Mouse (Mus musculus): ENCODE results near the gene Hsph1. TPM values are rescaled to one million over a fixed set of nuclear protein-coding genes. Genes with fewer than 3 reads are reported as not detected.

Gene Hsph1
- polyA plus RNA-seq, 1 experiment from 2014 or later, result 56.0 TPM

- Histone ChIP-seq H3K9me3 (ENCODE audit: control insufficient read depth, low read length) (no peaks in the 10 kb centered on the region), H3K4me1 (replicated peaks; ENCODE audit: control insufficient read depth, insufficient read depth, low read length) (no peaks in the 10 kb centered on the region; the same call in 1 of the 2 replicates), H3K4me2 (ENCODE audit: low read length) (no peak overlapping the region), H3K9ac (ENCODE audit: low read length) (no peak overlapping the region), H3K36me3 (ENCODE audit: control insufficient read depth, insufficient read depth, low read length) (no peaks in the 10 kb centered on the region), H3K4me3 (ENCODE audit: low read depth, low read length) (no peak overlapping the region), H3K27ac (ENCODE audit: low read depth) (no peak overlapping the region), H3K27me3 (replicated peaks; ENCODE audit: control insufficient read depth, insufficient read depth, low read length) (no peaks in the 10 kb centered on the region)
- ATAC-seq (replicated peaks; ENCODE audit: low FRiP score, low TSS enrichment, low read depth), result no peak
- no peak for DNase-seq (ENCODE audit: low spot score)
- 54% methylated on average over 4 of the region's 4 CpGs for WGBS
These were observed 12.0 kb upstream of the Hsph1 start for GRCm38 (mm10) chr5:149648196-149648595.

GRCm38 (mm10) chr5:149647367-149648115, 11.4 kb upstream of the Hsph1 start:
- no peaks in the 10 kb centered on the region for H3K9me3 ChIP-seq (ENCODE audit: control insufficient read depth, low read length)
- 69% methylated on average over 8 of the region's 8 CpGs for whole genome bisulfite sequencing
- no peak for DNase-seq (ENCODE audit: low spot score)
- no peaks in the 10 kb centered on the region; the same call in 1 of the 2 replicates for H3K4me1 ChIP-seq (replicated peaks; ENCODE audit: control insufficient read depth, insufficient read depth, low read length)
- no peak overlapping the region for H3K9ac ChIP-seq (ENCODE audit: low read length)
- no peak overlapping the region for H3K4me2 ChIP-seq (ENCODE audit: low read length)
- ATAC-seq (replicated peaks; ENCODE audit: low FRiP score, low TSS enrichment, low read depth), result no peak
- no peaks in the 10 kb centered on the region for H3K36me3 ChIP-seq (ENCODE audit: control insufficient read depth, insufficient read depth, low read length)
- no peak overlapping the region for H3K4me3 ChIP-seq (ENCODE audit: low read depth, low read length)
- H3K27ac ChIP-seq (ENCODE audit: low read depth), result no peak overlapping the region
- no peaks in the 10 kb centered on the region for H3K27me3 ChIP-seq (replicated peaks; ENCODE audit: control insufficient read depth, insufficient read depth, low read length)

- Histone ChIP-seq H3K4me3 (ENCODE audit: low read depth, low read length) (no peak overlapping the region), H3K27me3 (replicated peaks; ENCODE audit: control insufficient read depth, insufficient read depth, low read length) (no peaks in the 10 kb centered on the region), H3K36me3 (ENCODE audit: control insufficient read depth, insufficient read depth, low read length) (no peaks in the 10 kb centered on the region), H3K27ac (ENCODE audit: low read depth) (no peak overlapping the region), H3K9ac (ENCODE audit: low read length) (no peak overlapping the region), H3K9me3 (ENCODE audit: control insufficient read depth, low read length) (no peaks in the 10 kb centered on the region), H3K4me2 (ENCODE audit: low read length) (no peak overlapping the region), H3K4me1 (replicated peaks; ENCODE audit: control insufficient read depth, insufficient read depth, low read length) (no peaks in the 10 kb centered on the region)
- no peak for DNase-seq (ENCODE audit: low spot score)
- WGBS, result 77% methylated on average over 11 of the region's 11 CpGs
- ATAC-seq (replicated peaks; ENCODE audit: low FRiP score, low TSS enrichment, low read depth), result no peak
These were observed 6.8 kb upstream of the Hsph1 start for GRCm38 (mm10) chr5:149642783-149643509.

GRCm38 (mm10) chr5:149642366-149642765, 6.2 kb upstream of the Hsph1 start:
- Histone ChIP-seq H3K9ac (ENCODE audit: low read length) (no peak overlapping the region), H3K4me1 (replicated peaks; ENCODE audit: control insufficient read depth, insufficient read depth, low read length) (peaks cover 1% of the 10 kb centered on the region; the same call in 1 of the 2 replicates), H3K27ac (ENCODE audit: low read depth) (no peak overlapping the region), H3K27me3 (replicated peaks; ENCODE audit: control insufficient read depth, insufficient read depth, low read length) (no peaks in the 10 kb centered on the region), H3K36me3 (ENCODE audit: control insufficient read depth, insufficient read depth, low read length) (no peaks in the 10 kb centered on the region), H3K4me3 (ENCODE audit: low read depth, low read length) (no peak overlapping the region), H3K9me3 (ENCODE audit: control insufficient read depth, low read length) (no peaks in the 10 kb centered on the region), H3K4me2 (ENCODE audit: low read length) (no peak overlapping the region)
- WGBS, result 55% methylated on average over 6 of the region's 6 CpGs
- DNase-seq (ENCODE audit: low spot score) (no peak), ATAC-seq (replicated peaks; ENCODE audit: low FRiP score, low TSS enrichment, low read depth) (no peak)

- no peak overlapping the region for H3K4me3 ChIP-seq (ENCODE audit: low read depth, low read length)
- no peak overlapping the region for H3K9ac ChIP-seq (ENCODE audit: low read length)
- peaks cover 4% of the 10 kb centered on the region; the same call in 1 of the 2 replicates for H3K4me1 ChIP-seq (replicated peaks; ENCODE audit: control insufficient read depth, insufficient read depth, low read length)
- H3K27me3 ChIP-seq (replicated peaks; ENCODE audit: control insufficient read depth, insufficient read depth, low read length), result no peaks in the 10 kb centered on the region
- H3K36me3 ChIP-seq (ENCODE audit: control insufficient read depth, insufficient read depth, low read length), result no peaks in the 10 kb centered on the region
- ATAC-seq (replicated peaks; ENCODE audit: low FRiP score, low TSS enrichment, low read depth) (no peak), DNase-seq (ENCODE audit: low spot score) (no peak)
- no peak overlapping the region for H3K27ac ChIP-seq (ENCODE audit: low read depth)
- no peak overlapping the region for H3K4me2 ChIP-seq (ENCODE audit: low read length)
- WGBS, result 80% methylated on average over 8 of the region's 8 CpGs
- no peaks in the 10 kb centered on the region for H3K9me3 ChIP-seq (ENCODE audit: control insufficient read depth, low read length)
These were observed 5.2 kb upstream of the Hsph1 start for GRCm38 (mm10) chr5:149641277-149641892.

GRCm38 (mm10) chr5:149637306-149637705, 1.1 kb upstream of the Hsph1 start:
- Histone ChIP-seq H3K4me2 (ENCODE audit: low read length) (peak overlapping the region; percentile 81), H3K36me3 (ENCODE audit: control insufficient read depth, insufficient read depth, low read length) (peaks cover 17% of the 10 kb centered on the region), H3K4me1 (replicated peaks; ENCODE audit: control insufficient read depth, insufficient read depth, low read length) (peaks cover 17% of the 10 kb centered on the region), H3K27ac (ENCODE audit: low read depth) (no peak overlapping the region; the same call in 1 of the 2 replicates), H3K4me3 (ENCODE audit: low read depth, low read length) (peak overlapping the region; percentile 63), H3K9ac (ENCODE audit: low read length) (peak overlapping the region; percentile 69), H3K9me3 (ENCODE audit: control insufficient read depth, low read length) (no peaks in the 10 kb centered on the region), H3K27me3 (replicated peaks; ENCODE audit: control insufficient read depth, insufficient read depth, low read length) (no peaks in the 10 kb centered on the region)
- 58% methylated on average over 8 of the region's 8 CpGs for WGBS
- ATAC-seq (replicated peaks; ENCODE audit: low FRiP score, low TSS enrichment, low read depth) (no peak), DNase-seq (ENCODE audit: low spot score) (no peak)

GRCm38 (mm10) chr5:149635556-149635955, 620 bp downstream of the Hsph1 start:
- peak; percentile 8 for ATAC-seq (replicated peaks; ENCODE audit: low FRiP score, low TSS enrichment, low read depth)

GRCm38 (mm10) chr5:149634409-149635035, 1.7 kb downstream of the Hsph1 start:
- peak overlapping the region; percentile 66 for H3K9ac ChIP-seq (ENCODE audit: low read length)
- peaks cover 45% of the 10 kb centered on the region for H3K36me3 ChIP-seq (ENCODE audit: control insufficient read depth, insufficient read depth, low read length)
- peak overlapping the region; percentile 63 for H3K4me3 ChIP-seq (ENCODE audit: low read depth, low read length)
- H3K9me3 ChIP-seq (ENCODE audit: control insufficient read depth, low read length), result no peaks in the 10 kb centered on the region
- no peaks in the 10 kb centered on the region for H3K27me3 ChIP-seq (replicated peaks; ENCODE audit: control insufficient read depth, insufficient read depth, low read length)
- DNase-seq (ENCODE audit: low spot score), result no peak
- H3K27ac ChIP-seq (ENCODE audit: low read depth), result peak overlapping the region; percentile 89; the same call in 1 of the 2 replicates
- peaks cover 17% of the 10 kb centered on the region for H3K4me1 ChIP-seq (replicated peaks; ENCODE audit: control insufficient read depth, insufficient read depth, low read length)
- 57% methylated on average over 11 of the region's 11 CpGs for WGBS
- H3K4me2 ChIP-seq (ENCODE audit: low read length), result peak overlapping the region; percentile 81
- ATAC-seq (replicated peaks; ENCODE audit: low FRiP score, low TSS enrichment, low read depth), result no peak

More at GRCm38 (mm10) chr5:149635556-149635955, 620 bp downstream of the Hsph1 start:
- H3K9ac ChIP-seq (ENCODE audit: low read length), result peak overlapping the region; percentile 66
- WGBS, result under 1% methylated on average over 24 of the region's 24 CpGs
- peak; percentile 81 for DNase-seq (ENCODE audit: low spot score)
- peak overlapping the region; percentile 81 for H3K4me2 ChIP-seq (ENCODE audit: low read length)
- H3K27me3 ChIP-seq (replicated peaks; ENCODE audit: control insufficient read depth, insufficient read depth, low read length), result no peaks in the 10 kb centered on the region
- peak overlapping the region; percentile 63 for H3K4me3 ChIP-seq (ENCODE audit: low read depth, low read length)
- peak overlapping the region; percentile 89 for H3K27ac ChIP-seq (ENCODE audit: low read depth)
- peaks cover 17% of the 10 kb centered on the region for H3K4me1 ChIP-seq (replicated peaks; ENCODE audit: control insufficient read depth, insufficient read depth, low read length)
- peaks cover 35% of the 10 kb centered on the region for H3K36me3 ChIP-seq (ENCODE audit: control insufficient read depth, insufficient read depth, low read length)
- no peaks in the 10 kb centered on the region for H3K9me3 ChIP-seq (ENCODE audit: control insufficient read depth, low read length)

All from intestine, embryonic 14.5 days (tissue).